Mouse (Mus musculus) lung, postnatal 0 days (tissue): Measurements from ENCODE around the gene Cd300ld5.

ENCODE experiments used
- CTCF ChIP-seq: IDR thresholded peaks from 2 replicates; pipeline ENCODE4 v1.5.1; 2016; ENCODE audit warnings: antibody characterized with exemption, mild to moderate bottlenecking
- EP300 ChIP-seq: IDR thresholded peaks from 2 replicates; pipeline ENCODE4 v1.6.1; 2016; ENCODE audit warnings: antibody characterized with exemption, mild to moderate bottlenecking, control low read depth

DNA sequence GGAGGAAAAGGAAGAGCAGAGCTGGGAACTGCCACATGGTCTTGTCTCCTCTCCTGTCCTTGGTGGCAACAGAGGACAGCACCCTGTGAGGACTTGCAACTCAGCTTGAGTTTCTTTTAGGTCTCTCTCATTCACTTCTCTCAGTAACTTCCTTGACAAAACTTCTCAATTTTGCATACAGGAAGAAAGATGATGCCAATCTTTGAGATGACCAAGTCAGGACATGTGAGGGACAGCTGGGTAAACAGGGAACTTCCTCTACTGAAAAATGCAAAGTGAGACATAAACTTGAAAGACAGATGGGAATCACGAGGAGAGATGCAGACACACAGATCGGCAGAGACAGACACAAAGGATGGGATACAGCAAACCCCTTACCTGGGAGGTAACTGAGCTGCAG is 10.7 kb upstream of the Cd300ld5 start, which contains the start of gene Cd300ld3:
- TF ChIP-seq CTCF (no peak), EP300 (no peak)
